Mouse (Mus musculus): Measurements from ENCODE around the gene Ugt2b34.
"Not testable (repeated sequence)": the region's sequence is repeated elsewhere in the genome, so short reads cannot be mapped to it uniquely, and the experiment has no call there.

The Ugt2b34 gene

GRCm38 (mm10) chr5:86906758-86907157 is at the start of gene Ugt2b34:
TSS of gene Ugt2b34 (minus strand) at chr5:86906937.
- DNase-seq (ENCODE audit: low read depth, low spot score) = no peak

GRCm38 (mm10) chr5:86942111-86942510 is 35.4 kb upstream of the Ugt2b34 start:
- no peak for DNase-seq (ENCODE audit: low read depth, low spot score)

GRCm38 (mm10) chr5:86926426-86926825 is 19.7 kb upstream of the Ugt2b34 start, which contains the start of gene Ugt2b1:
TSS of gene Ugt2b1 (minus strand) at chr5:86926530.
- DNase-seq (ENCODE audit: low read depth, low spot score) = no peak

- DNase-seq (ENCODE audit: low read depth, low spot score) = no peak
These were observed 14.0 kb upstream of the Ugt2b34 start for GRCm38 (mm10) chr5:86920661-86921233.

GRCm38 (mm10) chr5:86911357-86912099 is 4.8 kb upstream of the Ugt2b34 start:
- DNase-seq (ENCODE audit: low read depth, low spot score) = no peak

GRCm38 (mm10) chr5:86910770-86911169 is 4.0 kb upstream of the Ugt2b34 start:
- no peak for DNase-seq (ENCODE audit: low read depth, low spot score)

GRCm38 (mm10) chr5:86889933-86890332 is 16.8 kb downstream of the Ugt2b34 start:
- peak; percentile 9 for DNase-seq (ENCODE audit: low read depth, low spot score)

- no peak for DNase-seq (ENCODE audit: low read depth, low spot score)
These were observed 18.3 kb downstream of the Ugt2b34 start for GRCm38 (mm10) chr5:86888420-86888819.

- DNase-seq (ENCODE audit: low read depth, low spot score) = no peak
These were observed 19.7 kb downstream of the Ugt2b34 start for GRCm38 (mm10) chr5:86887081-86887480.

- peak; percentile 61 for DNase-seq (ENCODE audit: low read depth, low spot score)
These were observed 20.1 kb downstream of the Ugt2b34 start for GRCm38 (mm10) chr5:86886620-86887019.

GRCm38 (mm10) chr5:86871877-86872276 is 34.9 kb downstream of the Ugt2b34 start:
- DNase-seq (ENCODE audit: low read depth, low spot score) = no peak

GRCm38 (mm10) chr5:86858336-86858735 is 48.4 kb downstream of the Ugt2b34 start:
- no peak for DNase-seq (ENCODE audit: low read depth, low spot score)

- DNase-seq (ENCODE audit: low read depth, low spot score) = no peak
These were observed 49.1 kb downstream of the Ugt2b34 start for GRCm38 (mm10) chr5:86857682-86858081.

GRCm38 (mm10) chr5:86856505-86856904 is 50.2 kb downstream of the Ugt2b34 start:
- DNase-seq (ENCODE audit: low read depth, low spot score) = peak; percentile 32

- DNase-seq (ENCODE audit: low read depth, low spot score) = no peak
These were observed 55.1 kb downstream of the Ugt2b34 start for GRCm38 (mm10) chr5:86851658-86852057.

GRCm38 (mm10) chr5:86850104-86850503 is 56.6 kb downstream of the Ugt2b34 start:
- DNase-seq (ENCODE audit: low read depth, low spot score) = peak; percentile 77

- not testable (repeated sequence) for DNase-seq (ENCODE audit: low read depth, low spot score)
These were observed 65.5 kb downstream of the Ugt2b34 start for GRCm38 (mm10) chr5:86841261-86841660.

- no peak for DNase-seq (ENCODE audit: low read depth, low spot score)
These were observed 66.5 kb downstream of the Ugt2b34 start for GRCm38 (mm10) chr5:86840207-86840606.

Data from 3T3-L1 (cell line).